Mouse (Mus musculus): ENCODE data around the gene Ptgdr2. TPM values are rescaled to one million over a fixed set of nuclear protein-coding genes. Genes with fewer than 3 reads are reported as not detected.
A peak's percentile ranks its signal among the peaks of the same experiment; 100 is the strongest.

Ptgdr2 gene
- polyA plus RNA-seq, 1 experiment from 2014 or later: 0.20 TPM

DNA sequence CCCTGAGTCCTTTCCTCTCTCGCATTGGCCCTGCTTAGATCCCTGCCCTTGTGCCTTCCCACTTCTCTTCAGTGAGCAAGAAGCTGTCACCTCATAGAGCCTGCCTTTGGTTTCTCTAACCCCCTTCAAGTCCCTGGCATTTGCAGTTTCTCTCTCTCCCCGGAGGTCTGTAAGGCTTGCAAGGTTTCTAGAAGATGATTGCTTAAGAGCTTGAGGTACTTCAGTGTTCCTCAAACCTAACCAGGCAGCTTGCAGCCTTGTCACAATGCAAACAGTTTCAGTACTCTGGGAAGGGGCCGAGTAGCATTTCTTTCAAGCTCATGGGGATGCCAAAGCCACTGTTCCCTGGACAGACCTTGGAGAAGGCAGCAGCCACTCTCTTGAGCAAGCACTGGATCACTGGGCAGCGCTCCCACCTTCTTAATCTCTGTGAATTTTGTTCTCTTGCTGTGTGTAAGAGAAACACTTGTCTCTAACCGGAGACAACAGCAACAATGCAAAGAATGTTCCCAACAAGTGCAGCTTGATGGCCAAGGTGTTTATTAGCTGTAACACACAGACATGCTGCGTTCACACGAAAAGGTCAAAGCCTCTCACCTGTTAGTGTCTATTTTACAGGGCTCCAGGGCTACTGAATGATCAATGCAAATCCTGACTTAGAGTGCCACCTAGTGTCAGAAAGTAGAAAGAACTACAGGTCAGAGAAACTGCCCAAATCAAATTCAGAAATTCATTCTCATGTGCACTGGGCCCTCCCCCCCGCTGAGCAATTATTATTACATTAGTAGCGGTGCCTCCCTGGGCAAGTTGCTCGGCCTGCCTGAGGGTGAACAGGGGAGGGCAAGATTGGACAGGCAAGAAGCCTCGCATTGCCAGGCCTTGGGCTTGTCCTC, 22.4 kb downstream of the Ptgdr2 start:
- Histone ChIP-seq H3K4me3 (ENCODE audit: low read length) (no peak overlapping the region), H3K9me3 (ENCODE audit: control insufficient read depth, low read length) (no peaks in the 10 kb centered on the region), H3K4me2 (ENCODE audit: low read length) (peak overlapping the region; percentile 32; the same call in 1 of the 2 replicates), H3K27ac (ENCODE audit: low read depth, low read length) (no peak overlapping the region), H3K36me3 (ENCODE audit: control insufficient read depth, insufficient read depth, low read length) (no peaks in the 10 kb centered on the region), H3K4me1 (ENCODE audit: control insufficient read depth, insufficient read depth, low read depth, low read length) (0 out of 2 replicates have a peak, but pooled peaks cover 4% of the 10 kb centered on the region), H3K9ac (ENCODE audit: low read depth, low read length) (peak overlapping the region; percentile 49; the same call in 1 of the 2 replicates), H3K27me3 (replicated peaks; ENCODE audit: control insufficient read depth, insufficient read depth, low read length) (no peaks in the 10 kb centered on the region)
- ATAC-seq: peak; percentile 89
- WGBS: 34% methylated on average over 11 of the region's 11 CpGs

- peak overlapping the region; percentile 32; the same call in 1 of the 2 replicates for H3K4me2 ChIP-seq (ENCODE audit: low read length)
- no peak overlapping the region for H3K27ac ChIP-seq (ENCODE audit: low read depth, low read length)
- peak overlapping the region; percentile 49; the same call in 1 of the 2 replicates for H3K9ac ChIP-seq (ENCODE audit: low read depth, low read length)
- H3K4me3 ChIP-seq (ENCODE audit: low read length): no peak overlapping the region
- 0 out of 2 replicates have a peak, but pooled peaks cover 4% of the 10 kb centered on the region for H3K4me1 ChIP-seq (ENCODE audit: control insufficient read depth, insufficient read depth, low read depth, low read length)
- no peaks in the 10 kb centered on the region for H3K36me3 ChIP-seq (ENCODE audit: control insufficient read depth, insufficient read depth, low read length)
- peak; percentile 5; the same call in 1 of the 2 replicates for ATAC-seq
- 37% methylated on average over 12 of the region's 12 CpGs for WGBS
- H3K9me3 ChIP-seq (ENCODE audit: control insufficient read depth, low read length): no peaks in the 10 kb centered on the region
- H3K27me3 ChIP-seq (replicated peaks; ENCODE audit: control insufficient read depth, insufficient read depth, low read length): no peaks in the 10 kb centered on the region
These were observed 23.0 kb downstream of the Ptgdr2 start for GRCm38 (mm10) chr19:10959978-10960346.

- Histone ChIP-seq H3K27me3 (replicated peaks; ENCODE audit: control insufficient read depth, insufficient read depth, low read length) (no peaks in the 10 kb centered on the region), H3K4me1 (ENCODE audit: control insufficient read depth, insufficient read depth, low read depth, low read length) (no peaks in the 10 kb centered on the region), H3K36me3 (ENCODE audit: control insufficient read depth, insufficient read depth, low read length) (no peaks in the 10 kb centered on the region), H3K9ac (ENCODE audit: low read depth, low read length) (no peak overlapping the region), H3K4me3 (ENCODE audit: low read length) (no peak overlapping the region), H3K27ac (ENCODE audit: low read depth, low read length) (no peak overlapping the region), H3K9me3 (ENCODE audit: control insufficient read depth, low read length) (no peaks in the 10 kb centered on the region), H3K4me2 (ENCODE audit: low read length) (no peak overlapping the region)
- WGBS: 88% methylated on average over 7 of the region's 7 CpGs
- ATAC-seq: no peak
These were observed 28.8 kb downstream of the Ptgdr2 start for GRCm38 (mm10) chr19:10965721-10966120.

GRCm38 (mm10) chr19:10968578-10968977, 31.6 kb downstream of the Ptgdr2 start:
- peaks cover 2% of the 10 kb centered on the region for H3K9me3 ChIP-seq (ENCODE audit: control insufficient read depth, low read length)

DNA sequence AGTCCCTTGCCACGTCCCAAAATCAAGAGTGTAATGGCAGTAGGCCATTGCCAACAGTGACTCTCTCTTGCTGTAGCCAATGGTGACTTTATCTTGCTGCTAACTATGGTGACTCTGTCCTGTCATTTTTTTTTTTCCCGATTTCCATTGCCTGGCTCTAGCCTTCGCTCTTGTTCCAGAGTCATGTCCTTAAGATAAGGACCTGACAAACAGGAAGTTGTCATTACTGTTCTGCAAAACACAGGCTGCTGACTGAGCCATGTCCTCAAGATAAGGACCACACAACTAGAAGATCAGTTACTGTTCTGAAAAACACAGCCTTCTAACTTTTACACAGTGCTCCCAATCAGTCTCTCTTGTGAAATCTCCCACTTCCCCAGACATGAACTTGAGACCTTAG, 33.5 kb downstream of the Ptgdr2 start:
- Histone ChIP-seq H3K9ac (ENCODE audit: low read depth, low read length) (no peak overlapping the region), H3K36me3 (ENCODE audit: control insufficient read depth, insufficient read depth, low read length) (no peaks in the 10 kb centered on the region), H3K4me2 (ENCODE audit: low read length) (no peak overlapping the region), H3K9me3 (ENCODE audit: control insufficient read depth, low read length) (peaks cover 2% of the 10 kb centered on the region), H3K4me3 (ENCODE audit: low read length) (no peak overlapping the region), H3K27ac (ENCODE audit: low read depth, low read length) (no peak overlapping the region), H3K4me1 (ENCODE audit: control insufficient read depth, insufficient read depth, low read depth, low read length) (no peaks in the 10 kb centered on the region), H3K27me3 (replicated peaks; ENCODE audit: control insufficient read depth, insufficient read depth, low read length) (no peaks in the 10 kb centered on the region)
- WGBS: 82% methylated on average over 3 of the region's 3 CpGs
- no peak for ATAC-seq

More at GRCm38 (mm10) chr19:10968578-10968977, 31.6 kb downstream of the Ptgdr2 start:
- Histone ChIP-seq H3K4me2 (ENCODE audit: low read length) (no peak overlapping the region), H3K36me3 (ENCODE audit: control insufficient read depth, insufficient read depth, low read length) (no peaks in the 10 kb centered on the region), H3K4me3 (ENCODE audit: low read length) (no peak overlapping the region), H3K27me3 (replicated peaks; ENCODE audit: control insufficient read depth, insufficient read depth, low read length) (no peaks in the 10 kb centered on the region), H3K9ac (ENCODE audit: low read depth, low read length) (no peak overlapping the region), H3K4me1 (ENCODE audit: control insufficient read depth, insufficient read depth, low read depth, low read length) (no peaks in the 10 kb centered on the region), H3K27ac (ENCODE audit: low read depth, low read length) (no peak overlapping the region)
- WGBS: 97% methylated on average over 7 of the region's 7 CpGs
- ATAC-seq: no peak

DNA sequence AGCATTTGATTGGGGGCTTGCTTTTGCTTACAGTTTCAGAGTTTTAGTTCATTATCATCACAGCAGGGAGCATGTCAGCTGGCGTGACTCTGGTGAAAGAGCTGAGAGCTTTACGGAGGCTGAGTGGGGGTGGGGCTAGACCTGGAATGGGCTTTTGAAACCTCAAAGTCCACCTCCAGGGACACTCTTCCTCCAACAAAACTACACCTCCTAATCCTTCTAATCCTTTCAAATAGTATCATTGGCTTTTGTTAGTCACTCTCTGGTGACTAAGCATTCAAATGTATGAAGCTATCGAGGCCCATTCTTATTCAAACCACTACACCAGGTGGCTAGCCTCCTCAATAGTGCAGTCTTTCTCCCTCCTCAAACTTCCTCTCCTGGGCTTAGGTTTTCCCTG, 35.7 kb downstream of the Ptgdr2 start:
- Histone ChIP-seq H3K4me1 (ENCODE audit: control insufficient read depth, insufficient read depth, low read depth, low read length) (no peaks in the 10 kb centered on the region), H3K36me3 (ENCODE audit: control insufficient read depth, insufficient read depth, low read length) (no peaks in the 10 kb centered on the region), H3K27me3 (replicated peaks; ENCODE audit: control insufficient read depth, insufficient read depth, low read length) (no peaks in the 10 kb centered on the region), H3K9ac (ENCODE audit: low read depth, low read length) (no peak overlapping the region), H3K27ac (ENCODE audit: low read depth, low read length) (no peak overlapping the region), H3K4me2 (ENCODE audit: low read length) (no peak overlapping the region), H3K9me3 (ENCODE audit: control insufficient read depth, low read length) (peaks cover 2% of the 10 kb centered on the region), H3K4me3 (ENCODE audit: low read length) (no peak overlapping the region)
- 48% methylated on average over 3 of the region's 3 CpGs for WGBS
- ATAC-seq: no peak

DNA sequence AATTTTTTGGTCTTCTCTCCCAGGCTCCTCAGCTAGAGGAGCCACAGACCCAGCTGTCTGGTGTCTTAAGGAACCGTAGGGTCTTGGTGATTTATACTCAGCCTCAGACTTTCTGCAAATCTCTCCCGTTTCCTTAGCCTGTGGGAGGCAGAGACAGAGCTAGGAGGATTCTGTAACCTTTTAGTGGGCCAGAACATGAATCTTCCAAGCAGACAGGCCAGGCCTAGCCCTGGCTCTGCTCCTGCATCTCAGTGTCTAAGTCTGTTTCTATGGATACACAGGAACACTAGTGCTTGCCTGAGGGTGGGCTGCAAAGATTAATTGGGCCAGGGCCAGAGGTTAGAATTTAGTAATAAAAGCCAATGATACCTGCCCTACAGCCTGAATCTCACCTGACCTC, 36.2 kb downstream of the Ptgdr2 start:
- peaks cover 2% of the 10 kb centered on the region for H3K9me3 ChIP-seq (ENCODE audit: control insufficient read depth, low read length)
- no peaks in the 10 kb centered on the region for H3K36me3 ChIP-seq (ENCODE audit: control insufficient read depth, insufficient read depth, low read length)
- H3K9ac ChIP-seq (ENCODE audit: low read depth, low read length): no peak overlapping the region
- H3K4me3 ChIP-seq (ENCODE audit: low read length): no peak overlapping the region
- no peak for ATAC-seq
- no peaks in the 10 kb centered on the region for H3K27me3 ChIP-seq (replicated peaks; ENCODE audit: control insufficient read depth, insufficient read depth, low read length)
- no peak overlapping the region for H3K4me2 ChIP-seq (ENCODE audit: low read length)
- H3K27ac ChIP-seq (ENCODE audit: low read depth, low read length): no peak overlapping the region
- H3K4me1 ChIP-seq (ENCODE audit: control insufficient read depth, insufficient read depth, low read depth, low read length): no peaks in the 10 kb centered on the region
- 72% methylated on average over 2 of the region's 2 CpGs for WGBS

GRCm38 (mm10) chr19:10974238-10974865, 37.4 kb downstream of the Ptgdr2 start, which contains the start of gene Ms4a10:
Gene Ms4a10 (minus strand): TSS chr19:10974670.
- H3K4me3 ChIP-seq (ENCODE audit: low read length): no peak within 1 kb of the TSS
- no peak within 1 kb of the TSS for H3K27ac ChIP-seq (ENCODE audit: low read depth, low read length)
- H3K4me1 ChIP-seq (ENCODE audit: control insufficient read depth, insufficient read depth, low read depth, low read length): no peaks in the 10 kb centered on the region
- H3K9me3 ChIP-seq (ENCODE audit: control insufficient read depth, low read length): peaks cover 2% of the 10 kb centered on the region
- no peaks in the 10 kb centered on the region for H3K36me3 ChIP-seq (ENCODE audit: control insufficient read depth, insufficient read depth, low read length)
- no peak within 1 kb of the TSS for H3K9ac ChIP-seq (ENCODE audit: low read depth, low read length)
- WGBS: 74% methylated on average over 4 of the region's 4 CpGs
- no peak for ATAC-seq
- no peak within 1 kb of the TSS for H3K4me2 ChIP-seq (ENCODE audit: low read length)
- H3K27me3 ChIP-seq (replicated peaks; ENCODE audit: control insufficient read depth, insufficient read depth, low read length): no peaks in the 10 kb centered on the region

GRCm38 (mm10) chr19:10975187-10975586, 38.2 kb downstream of the Ptgdr2 start:
- H3K4me2 ChIP-seq (ENCODE audit: low read length): no peak overlapping the region
- no peak overlapping the region for H3K9ac ChIP-seq (ENCODE audit: low read depth, low read length)
- H3K27ac ChIP-seq (ENCODE audit: low read depth, low read length): no peak overlapping the region
- H3K36me3 ChIP-seq (ENCODE audit: control insufficient read depth, insufficient read depth, low read length): no peaks in the 10 kb centered on the region
- H3K4me1 ChIP-seq (ENCODE audit: control insufficient read depth, insufficient read depth, low read depth, low read length): no peaks in the 10 kb centered on the region
- 86% methylated on average over 2 of the region's 2 CpGs for WGBS
- peaks cover 2% of the 10 kb centered on the region for H3K9me3 ChIP-seq (ENCODE audit: control insufficient read depth, low read length)
- ATAC-seq: no peak
- no peaks in the 10 kb centered on the region for H3K27me3 ChIP-seq (replicated peaks; ENCODE audit: control insufficient read depth, insufficient read depth, low read length)
- no peak overlapping the region for H3K4me3 ChIP-seq (ENCODE audit: low read length)
